Mouse (Mus musculus): ENCODE results near the gene Olfr739. TPM values are rescaled to one million over a fixed set of nuclear protein-coding genes. Genes with fewer than 3 reads are reported as not detected.

Olfr739 gene
- polyA plus RNA-seq (2012; rRNA removed), result not detected in 2 replicates

GRCm38 (mm10) chr14:50418326-50418725, at the start of gene Olfr739:
Olfr739 (plus strand) TSS chr14:50418626.
- 60% methylated on average over 2 of the region's 2 CpGs for WGBS
- DNase-seq (ENCODE audit: low read depth, low spot score), result no peak

GRCm38 (mm10) chr14:50380863-50381262, 37.6 kb upstream of the Olfr739 start, which contains the start of gene Olfr736:
Olfr736 (plus strand) TSS chr14:50381163.
- DNase-seq (ENCODE audit: low read depth, low spot score), result no peak
- 60% methylated on average over 2 of the region's 2 CpGs for WGBS

- no peak for DNase-seq (ENCODE audit: low read depth, low spot score)
- WGBS, result 67% methylated on average over 1 of the region's 1 CpGs
Measured at GRCm38 (mm10) chr14:50407268-50407667, 11.2 kb upstream of the Olfr739 start, which contains the start of gene Olfr738. Olfr738 (plus strand) TSS chr14:50407568.

DNA sequence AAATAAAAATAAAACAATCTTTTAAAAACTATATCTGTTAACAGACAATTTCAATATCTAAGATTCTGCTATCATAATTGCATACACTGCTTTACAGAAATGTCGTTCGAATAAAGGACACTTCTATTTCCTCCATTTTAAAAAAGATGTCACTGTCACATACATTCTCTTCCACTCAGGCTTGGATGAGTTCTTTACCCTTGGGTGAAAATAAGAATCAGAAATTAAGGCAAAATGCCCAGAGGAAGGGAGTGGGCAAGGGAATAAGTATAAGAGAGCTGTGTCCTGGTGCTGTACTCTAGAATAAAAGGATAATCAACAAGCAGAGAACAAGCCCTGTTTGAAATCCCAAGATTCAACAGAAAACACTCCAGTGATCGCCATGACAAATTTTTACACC, 26.8 kb downstream of the Olfr739 start, which contains the start of gene Olfr740:
Olfr740 (plus strand) TSS at position 301 of the 400 bp plus-strand sequence.
- 75% methylated on average over 3 of the region's 3 CpGs for WGBS
- DNase-seq (ENCODE audit: low read depth, low spot score), result no peak

GRCm38 (mm10) chr14:50472438-50472837, 54.0 kb downstream of the Olfr739 start, which contains the start of gene Olfr741:
Olfr741 (plus strand) TSS chr14:50472738.
- no peak for DNase-seq (ENCODE audit: low read depth, low spot score)
- WGBS, result 65% methylated on average over 2 of the region's 2 CpGs

Other genes with a start within 250 kb of the Olfr739 start
- not detected in 2 replicates for gene Olfr730, start 230.4 kb upstream of the Olfr739 start, polyA plus RNA-seq (2012; rRNA removed)
- not detected in 2 replicates for gene Olfr731, start 176.8 kb upstream of the Olfr739 start, polyA plus RNA-seq (2012; rRNA removed)
- not detected in 2 replicates for gene Olfr732, start 134.4 kb upstream of the Olfr739 start, polyA plus RNA-seq (2012; rRNA removed)
- gene Olfr733, start 117.1 kb upstream of the Olfr739 start, polyA plus RNA-seq (2012; rRNA removed), result not detected in 2 replicates
- gene Olfr734, start 91.9 kb upstream of the Olfr739 start, polyA plus RNA-seq (2012; rRNA removed), result not detected in 2 replicates
- gene Olfr735, start 69.8 kb upstream of the Olfr739 start, polyA plus RNA-seq (2012; rRNA removed), result not detected in 2 replicates
- gene Tlr11, start 60.7 kb upstream of the Olfr739 start, polyA plus RNA-seq (2012; rRNA removed), result 0.51 and 0.56 TPM in 2 replicates
- gene Olfr736, start 37.5 kb upstream of the Olfr739 start, polyA plus RNA-seq (2012; rRNA removed), result not detected in 2 replicates
- not detected in 2 replicates for gene Olfr738, start 11.1 kb upstream of the Olfr739 start, polyA plus RNA-seq (2012; rRNA removed)
- gene Olfr740, start 26.9 kb downstream of the Olfr739 start, polyA plus RNA-seq (2012; rRNA removed), result not detected in 2 replicates
- not detected in 2 replicates for gene Olfr741, start 54.1 kb downstream of the Olfr739 start, polyA plus RNA-seq (2012; rRNA removed)
- not detected in 2 replicates for gene Olfr742, start 85.0 kb downstream of the Olfr739 start, polyA plus RNA-seq (2012; rRNA removed)
- gene Olfr743, start 103.2 kb downstream of the Olfr739 start, polyA plus RNA-seq (2012; rRNA removed), result not detected in 2 replicates
- gene Olfr744, start 196.3 kb downstream of the Olfr739 start, polyA plus RNA-seq (2012; rRNA removed), result not detected in 2 replicates
- gene Olfr745, start 220.8 kb downstream of the Olfr739 start, polyA plus RNA-seq (2012; rRNA removed), result not detected in 2 replicates
- gene Olfr746, start 228.5 kb downstream of the Olfr739 start, polyA plus RNA-seq (2012; rRNA removed), result not detected in 2 replicates